Mouse (Mus musculus) CH12.LX (cell line): ENCODE measurements at regions not wholly inside any gene's neighbourhood (a gene's known extent, or its start where the extent isn't known, plus 50 kb on each side); places are given as distances from the start of the nearest gene placed in this dataset.

Source experiments
- DNase-seq: peaks from one replicate; pipeline ENCODE4 v3.0.0-alpha.2; 2013; ENCODE audit errors: extremely low read depth
- H3K27ac ChIP-seq: 2 replicates; pipeline ENCODE4 v1.5.1; 2012; ENCODE audit warnings: low read depth, mild to moderate bottlenecking, control low read depth, moderate library complexity; ENCODE audit not compliant: insufficient read depth
- H3K27me3 ChIP-seq: replicated peaks from 2 replicates; pipeline ENCODE3; 2012; ENCODE audit warnings: inconsistent platforms
- H3K36me3 ChIP-seq, 2 experiments: replicated peaks in 1 of 2; 2 replicates each; pipeline versions ENCODE3 to v1.6.1; 2012; ENCODE audit warnings: inconsistent platforms in 1 of 2, low read length in 1 of 2, mild to moderate bottlenecking in 1 of 2, mixed read lengths in 1 of 2, moderate library complexity in 1 of 2; ENCODE audit not compliant: control insufficient read depth in 1 of 2, insufficient read depth in 1 of 2
- H3K4me1 ChIP-seq, 2 experiments: 2 replicates each; pipeline ENCODE4 v1.6.1; 2012; ENCODE audit warnings: inconsistent platforms in 1 of 2, moderate library complexity in 1 of 2; ENCODE audit not compliant: insufficient read depth in 2 of 2, control insufficient read depth in 1 of 2
- H3K4me2 ChIP-seq: 2 replicates; pipeline ENCODE4 v1.6.1; 2012; ENCODE audit warnings: low read depth, mild to moderate bottlenecking, control low read depth; ENCODE audit not compliant: poor library complexity, insufficient read depth, severe bottlenecking
- H3K4me3 ChIP-seq, 3 experiments: fragments of 150-350 bp in 1 of 3; sonication (generic) in 1 of 3; replicated peaks in 1 of 3; 2 replicates each; pipeline versions ENCODE3 to v1.5.1; 2011 to 2012; ENCODE audit warnings: low read depth in 2 of 3, low read length in 2 of 3, mild to moderate bottlenecking in 2 of 3, moderate library complexity in 2 of 3, control low read depth in 1 of 3, improper control_type of control experiment in 1 of 3, inconsistent platforms in 1 of 3, mixed read lengths in 1 of 3; ENCODE audit not compliant: poor library complexity in 1 of 3
- H3K79me2 ChIP-seq: replicated peaks from 2 replicates; pipeline ENCODE4 v1.6.1; 2012; ENCODE audit warnings: mild to moderate bottlenecking, moderate library complexity; ENCODE audit not compliant: control insufficient read depth, poor library complexity, insufficient read depth, severe bottlenecking; ENCODE audit errors: extremely low read depth
- H3K9ac ChIP-seq: 2 replicates; pipeline ENCODE4 v1.6.1; 2012; ENCODE audit warnings: low read depth, mild to moderate bottlenecking, control low read depth, moderate library complexity; ENCODE audit not compliant: insufficient read depth
- H3K9me3 ChIP-seq: replicated peaks from 2 replicates; pipeline ENCODE3; 2012; ENCODE audit warnings: low read length, inconsistent platforms, mixed read lengths
- CHD2 ChIP-seq: IDR thresholded peaks from 2 replicates; pipeline ENCODE4 v1.6.1; 2011; ENCODE audit warnings: low read length, improper control_type of control experiment
- CTCF ChIP-seq, 2 experiments: IDR thresholded peaks in 1 of 2; conservative IDR thresholded peaks in 1 of 2; 2 replicates each; pipeline ENCODE4 v1.5.1; 2011 to 2012; ENCODE audit warnings: low read depth in 2 of 2, low read length in 2 of 2, improper control_type of control experiment in 1 of 2, inconsistent platforms in 1 of 2, mild to moderate bottlenecking in 1 of 2, moderate library complexity in 1 of 2
- EP300 ChIP-seq: IDR thresholded peaks from 2 replicates; pipeline ENCODE4 v1.6.1; 2011; ENCODE audit warnings: low read length, improper control_type of control experiment
- HCFC1 ChIP-seq: IDR thresholded peaks from 2 replicates; pipeline ENCODE4 v1.6.1; 2012; ENCODE audit warnings: low read depth, mild to moderate bottlenecking, inconsistent platforms, low read length, improper control_type of control experiment
- JUND ChIP-seq: conservative IDR thresholded peaks from 2 replicates; pipeline ENCODE4 v1.6.1; 2011; ENCODE audit warnings: low read depth, low read length, improper control_type of control experiment
- KAT2A ChIP-seq: IDR thresholded peaks from 2 replicates; pipeline ENCODE4 v1.6.1; 2012; ENCODE audit warnings: low read length, improper control_type of control experiment, inconsistent platforms; ENCODE audit not compliant: insufficient replicate concordance
- NRF1 ChIP-seq: IDR thresholded peaks from 2 replicates; pipeline ENCODE4 v1.6.1; 2014; ENCODE audit warnings: low read depth, mild to moderate bottlenecking, inconsistent platforms, low read length, improper control_type of control experiment, moderate library complexity
- PAX5 ChIP-seq: IDR thresholded peaks from 2 replicates; pipeline ENCODE4 v1.6.1; 2012; ENCODE audit warnings: low read length, inconsistent platforms, mixed read lengths
- POLR2A ChIP-seq: IDR thresholded peaks from 2 replicates; pipeline ENCODE4 v1.6.1; 2011; ENCODE audit warnings: low read depth, mild to moderate bottlenecking, improper control_type of control experiment, low read length
- ZKSCAN1 ChIP-seq: IDR thresholded peaks from 2 replicates; pipeline ENCODE4 v1.6.1; 2012; ENCODE audit warnings: low read depth, inconsistent platforms, low read length, improper control_type of control experiment, borderline replicate concordance
- dilution Hi-C: fragments of 300-500 bp; cut with MboI; formaldehyde crosslinking; loops from 2 replicates; pipeline ENCODE4 v1.14.3; 2020; ENCODE audit warnings: low sequenced_read_pairs; ENCODE audit not compliant: extremely low pct_unique_long_range_greater_than_20kb, extremely low pct_ligation_motif_present
- in situ Hi-C: fragments of 300-500 bp; cut with MboI; formaldehyde crosslinking; loops from 3 replicates; pipeline ENCODE4 v1.14.3; 2019; ENCODE audit warnings: low sequenced_read_pairs, low pct_ligation_motif_present, low pct_unique_long_range_greater_than_20kb, mixed read lengths

GRCm38 (mm10) chr12:32581304-32581703 lies 202.8 kb downstream of the Ccdc71l start:
- no peaks in the 10 kb centered on the region for H3K79me2 ChIP-seq
- H3K4me1 ChIP-seq, result no peaks in the 10 kb centered on the region
- no peaks in the 10 kb centered on the region for H3K9me3 ChIP-seq
- no peaks in the 10 kb centered on the region for H3K27me3 ChIP-seq
- no peak overlapping the region for H3K9ac ChIP-seq
- H3K27ac ChIP-seq, result no peak overlapping the region
- no peak overlapping the region for H3K4me2 ChIP-seq
- no peak for DNase-seq
- H3K4me3 ChIP-seq, result no peak overlapping the region
- dilution Hi-C loops, result no loop called here
- in situ Hi-C loops, result no loop called here
- TF ChIP-seq JUND (no peak), POLR2A (no peak), HCFC1 (no peak)
- H3K36me3 ChIP-seq, result no peaks in the 10 kb centered on the region

GRCm38 (mm10) chr12:32602131-32602815 lies 217.1 kb upstream of the Nampt start:
- TF ChIP-seq CTCF (conservative IDR thresholded peaks at IDR 0.05 in 1 of 2, IDR thresholded peaks at IDR 0.05 in 1 of 2; ENCODE audit: low read depth in 2 of 2, low read length in 2 of 2) (peak in 1 of 2 experiments; percentile 24; a peak in 2 of 4 replicates), PAX5 (no peak)
- in situ Hi-C loops (no loop called here), dilution Hi-C loops (no loop called here)
- DNase-seq, result no peak
- no peak overlapping the region for H3K27ac ChIP-seq
- H3K4me1 ChIP-seq, result no peaks in the 10 kb centered on the region
- no peaks in the 10 kb centered on the region for H3K36me3 ChIP-seq
- no peaks in the 10 kb centered on the region for H3K9me3 ChIP-seq
- H3K79me2 ChIP-seq, result no peaks in the 10 kb centered on the region
- no peak overlapping the region for H3K9ac ChIP-seq
- H3K27me3 ChIP-seq, result no peaks in the 10 kb centered on the region
- no peak overlapping the region for H3K4me2 ChIP-seq
- H3K4me3 ChIP-seq, result no peak overlapping the region

GRCm38 (mm10) chr12:32605353-32605752 lies 214.0 kb upstream of the Nampt start:
- Histone ChIP-seq H3K36me3 (no peaks in the 10 kb centered on the region), H3K27me3 (no peaks in the 10 kb centered on the region), H3K4me1 (no peaks in the 10 kb centered on the region), H3K9me3 (no peaks in the 10 kb centered on the region), H3K27ac (no peak overlapping the region), H3K4me2 (no peak overlapping the region), H3K9ac (no peak overlapping the region), H3K4me3 (no peak overlapping the region), H3K79me2 (no peaks in the 10 kb centered on the region)
- no peak for TF ChIP-seq EP300
- no peak for TF ChIP-seq ZKSCAN1
- no peak for DNase-seq
- in situ Hi-C loops (no loop called here), dilution Hi-C loops (no loop called here)

GRCm38 (mm10) chr12:32615000-32615399 lies 204.3 kb upstream of the Nampt start:
- Histone ChIP-seq H3K79me2 (no peaks in the 10 kb centered on the region; the same call in 1 of the 2 replicates), H3K4me3 (no peak overlapping the region), H3K4me2 (no peak overlapping the region), H3K9me3 (no peaks in the 10 kb centered on the region), H3K36me3 (no peaks in the 10 kb centered on the region), H3K27ac (no peak overlapping the region), H3K27me3 (no peaks in the 10 kb centered on the region), H3K4me1 (no peaks in the 10 kb centered on the region), H3K9ac (no peak overlapping the region)
- TF ChIP-seq KAT2A (no peak), CHD2 (no peak), JUND (no peak), NRF1 (no peak)
- in situ Hi-C loops (no loop called here), dilution Hi-C loops (no loop called here)
- no peak for DNase-seq
